Mouse (Mus musculus): ENCODE measurements around the gene 4933430I17Rik. TPM values are rescaled to one million over a fixed set of nuclear protein-coding genes. Genes with fewer than 3 reads are reported as not detected.
"Not testable (repeated sequence)": the region's sequence is repeated elsewhere in the genome, so short reads cannot be mapped to it uniquely, and the experiment has no call there.

Gene 4933430I17Rik
- 1.1 TPM in 2 replicates for polyA plus RNA-seq (2016; fragmentation: Nextera tagmentation; extraction: Ambion mirVana)

DNA sequence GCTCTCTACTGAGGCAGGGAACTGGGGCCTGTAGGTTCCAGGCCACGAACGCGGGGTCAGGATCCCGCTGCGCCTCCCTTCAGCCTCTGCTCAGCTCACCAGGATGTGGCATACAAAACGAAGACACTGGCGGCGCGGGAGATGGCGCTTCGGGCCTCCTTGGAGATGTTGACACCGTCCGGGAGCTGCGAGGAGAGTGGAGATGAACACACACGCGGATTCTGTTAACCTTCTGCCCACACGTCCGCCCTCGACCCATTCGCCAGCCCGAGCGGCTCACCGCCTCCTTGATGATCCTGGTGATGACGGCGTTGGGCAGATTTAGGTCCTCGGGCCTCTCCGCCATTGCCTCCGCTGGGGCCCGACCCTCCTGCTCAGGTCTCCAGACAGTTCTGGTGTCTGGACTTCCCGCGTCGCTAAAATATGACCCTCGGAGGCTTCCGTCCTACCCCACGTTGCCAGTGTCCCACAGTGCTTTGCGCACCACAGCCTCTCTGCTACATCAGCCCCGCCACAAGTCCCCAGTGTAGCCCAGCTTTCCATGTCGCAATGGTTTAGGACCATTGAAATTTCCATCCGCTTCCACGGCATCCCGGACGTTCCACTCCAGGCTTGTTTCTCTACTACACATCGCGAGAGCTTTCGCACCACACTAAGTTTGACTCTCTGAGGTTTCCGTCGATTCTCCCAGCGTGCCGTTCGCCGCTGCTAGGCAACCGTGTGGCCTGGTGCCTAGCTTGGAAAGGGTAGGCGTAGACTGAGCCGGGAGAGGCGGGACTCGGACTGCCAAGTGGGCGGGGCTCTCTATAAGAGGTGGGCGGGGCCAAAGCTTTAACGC, at the start of gene 4933430I17Rik, which contains the start of gene Pole3:
Gene 4933430I17Rik (plus strand): TSS at position 719 of the 838 bp plus-strand sequence.
Gene Pole3 (minus strand): TSS at position 418 of the 838 bp plus-strand sequence.
- Histone ChIP-seq H3K9ac (peak within 1 kb of the TSS; percentile 81), H3K4me2 (replicated peaks) (peak within 1 kb of the TSS; percentile 79), H3K9me3 (no peaks in the 10 kb centered on the region), H3K27me3 (replicated peaks) (no peaks in the 10 kb centered on the region), H3K4me1 (peaks cover 12% of the 10 kb centered on the region), H3K36me3 (0 out of 2 replicates have a peak, but pooled peaks cover 7% of the 10 kb centered on the region), H3K4me3 (peak within 1 kb of the TSS; percentile 68), H3K27ac (peak within 1 kb of the TSS; percentile 70)
- peak; percentile 99 for ATAC-seq (ENCODE audit: low FRiP score, low read depth)
- under 1% methylated on average over 59 of the region's 59 CpGs for WGBS

DNA sequence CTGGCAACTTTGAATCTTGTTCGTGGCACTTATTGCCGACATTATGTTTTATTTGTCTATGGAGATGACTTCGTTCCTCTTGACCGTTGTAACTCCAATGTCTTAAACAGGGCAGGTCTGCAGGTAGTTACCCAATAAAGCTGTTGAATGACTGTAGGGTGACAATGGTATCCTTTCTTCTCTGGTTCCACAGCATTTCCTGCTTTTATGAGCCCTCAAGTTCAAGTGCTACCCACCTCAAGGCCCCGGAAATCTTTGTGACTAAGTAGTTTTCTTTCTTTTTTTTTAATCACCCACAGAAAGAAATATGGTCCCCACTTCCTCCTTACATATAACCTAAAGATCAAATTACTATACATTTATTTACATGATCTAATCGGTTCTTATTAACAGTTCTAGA, 49.4 kb upstream of the 4933430I17Rik start:
- Histone ChIP-seq H3K4me2 (replicated peaks) (no peak overlapping the region), H3K9me3 (no peaks in the 10 kb centered on the region), H3K36me3 (no peaks in the 10 kb centered on the region), H3K27ac (no peak overlapping the region), H3K9ac (no peak overlapping the region), H3K4me3 (no peak overlapping the region), H3K4me1 (peaks cover 6% of the 10 kb centered on the region; the same call in 1 of the 2 replicates), H3K27me3 (replicated peaks) (peaks cover 12% of the 10 kb centered on the region)
- no peak for ATAC-seq (ENCODE audit: low FRiP score, low read depth)
- WGBS = 90% methylated on average over 6 of the region's 6 CpGs

DNA sequence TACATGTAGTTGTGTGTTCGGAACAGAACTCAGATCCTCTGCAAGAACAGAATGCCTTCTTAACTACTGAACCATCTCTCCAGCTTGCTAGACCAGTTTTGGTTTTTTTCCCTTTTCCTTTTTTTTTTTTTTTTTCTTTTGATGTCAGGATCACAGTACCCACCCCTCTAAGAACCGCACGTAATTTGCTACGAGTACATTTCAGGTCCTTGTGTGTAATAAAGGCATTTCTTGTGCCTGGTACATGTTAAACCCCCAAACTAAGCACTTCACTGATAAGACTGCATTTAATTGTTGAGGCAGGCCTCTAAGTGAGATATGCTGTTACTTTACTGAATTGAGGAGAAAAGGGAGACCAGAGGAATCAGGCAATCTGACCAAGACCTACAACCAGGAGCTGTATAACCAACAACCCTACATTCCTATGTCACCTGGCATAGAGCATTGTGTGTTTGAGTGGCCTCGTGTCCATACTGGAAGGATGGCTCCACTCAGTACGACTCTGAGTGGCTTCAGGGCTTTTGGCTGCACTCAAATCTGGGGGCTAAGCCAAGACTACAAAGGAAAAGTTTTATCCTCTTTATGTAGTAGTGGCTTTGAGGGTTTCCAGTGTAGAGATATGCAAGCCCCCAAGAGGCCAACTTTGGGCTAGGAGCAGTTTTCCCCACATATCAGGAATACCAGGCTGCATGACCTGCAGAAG, 47.5 kb upstream of the 4933430I17Rik start:
- ATAC-seq (ENCODE audit: low FRiP score, low read depth) = no peak
- 87% methylated on average over 6 of the region's 6 CpGs for WGBS
- Histone ChIP-seq H3K4me1 (peaks cover 6% of the 10 kb centered on the region; the same call in 1 of the 2 replicates), H3K36me3 (no peaks in the 10 kb centered on the region), H3K9me3 (no peaks in the 10 kb centered on the region), H3K4me2 (replicated peaks) (no peak overlapping the region), H3K4me3 (no peak overlapping the region), H3K27ac (no peak overlapping the region), H3K9ac (no peak overlapping the region), H3K27me3 (replicated peaks) (peaks cover 17% of the 10 kb centered on the region)

DNA sequence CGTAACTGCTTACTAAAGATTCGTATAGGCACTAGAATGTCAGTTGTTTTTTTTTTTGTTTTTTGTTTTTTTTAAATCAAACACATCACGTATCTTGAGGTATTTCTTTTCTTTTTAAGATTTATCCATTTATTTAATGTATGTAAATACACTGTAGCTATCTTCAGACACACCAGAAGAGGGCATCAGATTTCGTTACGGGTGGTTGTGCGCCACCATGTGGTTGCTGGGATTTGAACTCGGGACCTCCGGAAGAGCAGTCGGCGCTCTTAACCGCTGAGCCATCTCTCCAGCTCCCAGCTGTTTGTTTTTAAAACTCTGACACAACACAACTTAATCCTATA, 45.6 kb upstream of the 4933430I17Rik start:
- Histone ChIP-seq H3K4me3 (peak overlapping the region; percentile 40), H3K4me2 (replicated peaks) (peak overlapping the region; percentile 82), H3K27me3 (replicated peaks) (peaks cover 17% of the 10 kb centered on the region)
- ATAC-seq (ENCODE audit: low FRiP score, low read depth); H3K27ac ChIP-seq; H3K36me3 ChIP-seq; H3K4me1 ChIP-seq; H3K9ac ChIP-seq; H3K9me3 ChIP-seq: not testable (repeated sequence)
- WGBS = 15% methylated on average over 11 of the region's 11 CpGs

DNA sequence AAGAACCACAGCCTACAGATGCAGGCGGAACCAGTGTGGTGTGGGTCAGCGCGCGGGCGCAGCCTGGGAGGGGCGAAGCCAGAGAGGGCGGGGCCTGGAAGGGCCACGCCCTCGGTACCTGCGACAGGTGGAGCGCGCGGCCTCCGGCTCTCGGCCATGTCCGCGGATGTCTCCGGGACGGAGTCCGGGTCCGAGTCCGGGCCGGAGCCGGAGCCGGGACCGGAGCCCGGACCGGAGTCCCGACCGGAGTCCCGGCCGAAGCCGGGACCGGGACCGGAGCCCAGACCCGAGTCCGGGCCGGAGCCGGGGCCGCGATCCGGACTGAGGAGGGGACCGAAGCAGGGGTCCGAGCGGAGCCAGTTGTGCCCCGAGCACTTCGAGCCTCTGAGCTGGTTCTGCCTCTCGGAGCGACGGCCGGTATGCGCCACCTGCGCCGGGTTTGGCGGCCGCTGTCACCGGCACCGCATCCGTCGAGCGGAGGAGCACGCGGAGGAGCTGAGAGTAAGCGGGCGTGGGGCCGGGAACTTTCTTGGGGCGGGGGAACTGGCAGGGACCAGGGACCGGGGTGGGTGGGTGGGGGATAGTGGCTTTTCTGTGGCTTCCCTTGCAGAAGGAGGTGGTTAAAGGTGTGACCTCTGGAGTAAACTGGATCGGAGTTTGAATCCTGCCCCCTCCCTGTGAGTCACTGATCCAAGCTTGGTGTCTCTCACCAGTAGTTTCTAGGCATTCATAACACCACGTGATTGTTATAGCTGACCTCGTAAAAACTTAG, 45.0 kb upstream of the 4933430I17Rik start, which contains the start of gene Bspry:
Gene Bspry (plus strand): TSS at position 117 of the 772 bp plus-strand sequence.
- Histone ChIP-seq H3K9ac (peak within 1 kb of the TSS; percentile 38; the same call in 1 of the 2 replicates), H3K4me1 (peaks cover 6% of the 10 kb centered on the region; the same call in 1 of the 2 replicates), H3K36me3 (no peaks in the 10 kb centered on the region), H3K9me3 (no peaks in the 10 kb centered on the region), H3K4me2 (replicated peaks) (peak within 1 kb of the TSS; percentile 82), H3K27me3 (replicated peaks) (peaks cover 17% of the 10 kb centered on the region), H3K4me3 (peak within 1 kb of the TSS; percentile 40), H3K27ac (no peak within 1 kb of the TSS)
- ATAC-seq (ENCODE audit: low FRiP score, low read depth) = peak; percentile 67
- WGBS = 2% methylated on average over 71 of the region's 71 CpGs

DNA sequence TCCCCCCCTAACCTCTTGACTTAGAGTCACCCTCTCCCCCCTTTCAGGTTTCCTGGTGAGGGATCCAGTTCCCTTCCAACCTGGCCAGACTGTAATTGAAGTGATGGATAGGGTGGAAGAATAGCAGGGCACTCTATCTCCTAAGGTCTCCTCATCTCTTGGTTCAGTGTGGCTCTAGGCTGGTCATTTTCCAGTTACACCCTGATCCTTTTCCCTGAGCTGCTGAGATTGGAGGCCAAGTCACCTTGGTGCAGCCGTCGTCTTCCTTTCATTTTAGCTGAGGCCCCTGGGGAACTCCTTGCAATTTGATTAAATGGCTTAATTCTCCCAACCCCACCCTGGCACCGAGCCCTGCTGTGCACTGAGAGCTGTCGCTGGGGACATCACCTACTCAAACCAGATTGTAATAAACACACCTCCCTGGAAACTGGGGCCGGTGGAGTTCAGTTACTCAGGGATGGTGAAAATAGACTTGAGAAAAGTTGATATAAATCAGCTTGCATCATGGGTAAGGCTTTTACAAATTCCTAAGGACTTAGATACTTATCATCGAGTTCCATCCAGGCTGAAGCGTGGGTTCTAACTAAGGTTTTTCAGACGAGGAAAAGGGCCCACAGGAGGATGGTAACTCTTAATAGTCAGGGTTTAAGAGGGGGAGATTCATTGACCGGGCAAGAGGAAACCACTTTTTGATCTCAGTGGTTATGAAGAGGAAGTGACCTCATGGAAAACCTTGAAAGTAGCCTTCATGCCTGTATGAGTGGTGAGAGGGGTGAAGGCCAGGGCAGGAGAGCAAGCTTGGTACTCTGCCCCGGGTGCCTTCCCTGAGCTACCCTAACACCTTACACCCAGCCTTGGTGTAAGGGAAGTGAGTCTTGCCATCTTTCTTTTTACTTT, 44.2 kb upstream of the 4933430I17Rik start:
- Histone ChIP-seq H3K36me3 (no peaks in the 10 kb centered on the region), H3K4me2 (replicated peaks) (no peak overlapping the region), H3K9ac (no peak overlapping the region), H3K4me1 (peaks cover 6% of the 10 kb centered on the region; the same call in 1 of the 2 replicates), H3K27me3 (replicated peaks) (peaks cover 17% of the 10 kb centered on the region), H3K4me3 (no peak overlapping the region), H3K9me3 (no peaks in the 10 kb centered on the region), H3K27ac (no peak overlapping the region)
- WGBS = 56% methylated on average over 10 of the region's 10 CpGs
- ATAC-seq (ENCODE audit: low FRiP score, low read depth) = no peak

DNA sequence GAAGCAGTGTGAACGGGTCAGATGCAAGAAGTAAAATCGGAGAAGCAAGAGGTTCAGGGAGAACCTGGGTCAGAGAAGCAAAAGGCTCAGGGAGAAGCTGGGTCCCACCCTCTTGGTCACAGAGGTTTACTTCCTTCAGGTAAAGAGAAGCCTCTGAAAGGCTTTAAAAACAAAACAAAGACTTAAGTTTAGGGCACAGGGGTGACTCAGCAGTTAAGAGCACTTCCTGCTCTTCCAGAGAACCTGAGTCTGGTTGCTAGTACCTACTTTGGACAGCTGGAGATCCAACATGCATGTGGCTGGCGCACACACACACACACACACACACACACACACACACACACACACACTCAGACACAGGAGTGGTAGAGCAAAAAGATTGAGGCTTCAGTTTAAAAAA, 40.2 kb upstream of the 4933430I17Rik start:
- H3K9ac ChIP-seq = no peak overlapping the region
- 86% methylated on average over 3 of the region's 3 CpGs for WGBS
- peaks cover 13% of the 10 kb centered on the region for H3K27me3 ChIP-seq (replicated peaks)
- no peaks in the 10 kb centered on the region for H3K36me3 ChIP-seq
- no peaks in the 10 kb centered on the region for H3K9me3 ChIP-seq
- no peak for ATAC-seq (ENCODE audit: low FRiP score, low read depth)
- H3K27ac ChIP-seq = no peak overlapping the region
- peaks cover 2% of the 10 kb centered on the region; the same call in 1 of the 2 replicates for H3K4me1 ChIP-seq
- no peak overlapping the region for H3K4me2 ChIP-seq (replicated peaks)
- no peak overlapping the region for H3K4me3 ChIP-seq

DNA sequence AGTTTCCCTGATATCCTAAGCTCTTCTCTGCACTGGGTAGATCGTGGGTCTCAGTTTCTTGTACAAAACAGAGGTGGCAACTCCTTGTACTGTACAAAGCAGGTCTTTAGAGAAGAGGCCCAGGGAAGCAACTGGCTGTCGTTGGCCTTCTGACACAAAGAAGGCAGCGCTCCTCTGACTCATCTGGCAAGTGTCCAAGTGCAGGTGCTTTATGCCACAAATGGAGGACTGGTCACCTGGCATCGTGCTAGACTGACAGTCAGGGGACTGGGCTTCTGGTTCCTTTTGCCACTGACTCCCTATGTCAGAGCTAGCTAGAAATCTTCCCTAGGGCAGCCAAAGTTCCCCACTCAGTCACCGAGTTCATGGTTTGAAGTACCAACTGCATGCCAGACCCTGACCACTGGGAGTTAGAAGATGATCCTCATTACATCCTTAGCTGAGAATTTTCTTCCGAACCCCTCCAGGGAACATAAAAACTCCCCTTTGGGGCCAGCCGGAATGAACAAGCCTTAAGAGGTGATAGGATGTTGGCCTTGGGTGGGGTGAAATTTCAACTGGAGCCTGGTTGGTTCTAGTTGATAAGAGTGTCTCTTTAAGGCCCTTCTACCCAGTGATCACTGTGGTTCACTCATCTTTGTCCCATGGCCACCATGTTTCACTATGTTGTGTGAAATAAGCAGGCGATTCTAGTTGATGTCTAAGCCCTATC, 39.6 kb upstream of the 4933430I17Rik start:
- no peak overlapping the region for H3K4me3 ChIP-seq
- H3K27me3 ChIP-seq (replicated peaks) = peaks cover 6% of the 10 kb centered on the region; the same call in 1 of the 2 replicates
- no peaks in the 10 kb centered on the region for H3K4me1 ChIP-seq
- 88% methylated on average over 8 of the region's 8 CpGs for WGBS
- no peak overlapping the region for H3K9ac ChIP-seq
- no peaks in the 10 kb centered on the region for H3K36me3 ChIP-seq
- no peak overlapping the region for H3K4me2 ChIP-seq (replicated peaks)
- no peaks in the 10 kb centered on the region for H3K9me3 ChIP-seq
- no peak for ATAC-seq (ENCODE audit: low FRiP score, low read depth)
- H3K27ac ChIP-seq = no peak overlapping the region

DNA sequence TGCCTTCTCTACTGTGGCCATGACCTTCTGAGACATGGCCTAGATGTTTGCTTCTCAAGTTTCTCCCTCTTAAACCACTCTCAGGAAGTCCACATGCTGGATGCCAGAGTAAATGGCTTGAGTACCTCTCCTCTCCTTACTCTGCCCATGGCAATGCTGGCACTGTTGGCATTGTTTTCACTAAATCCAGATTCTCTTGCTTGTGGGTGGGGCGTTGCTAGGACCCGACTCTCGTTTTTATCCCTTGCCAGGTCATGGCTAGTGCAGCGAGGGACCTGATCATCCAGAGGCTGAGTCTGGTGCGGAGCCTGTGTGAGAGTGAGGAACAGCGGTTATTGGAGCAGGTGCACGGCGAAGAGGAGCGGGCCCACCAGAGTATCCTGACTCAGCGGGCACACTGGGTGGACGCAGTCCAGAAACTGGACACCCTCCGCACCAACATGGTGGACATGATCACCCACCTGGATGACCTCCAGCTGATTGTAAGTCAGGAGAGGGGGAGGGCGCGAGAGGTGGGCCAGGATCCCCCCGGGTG, 38.9 kb upstream of the 4933430I17Rik start:
- no peaks in the 10 kb centered on the region for H3K9me3 ChIP-seq
- H3K27ac ChIP-seq = no peak overlapping the region
- 95% methylated on average over 15 of the region's 15 CpGs for WGBS
- no peaks in the 10 kb centered on the region for H3K36me3 ChIP-seq
- H3K9ac ChIP-seq = no peak overlapping the region
- ATAC-seq (ENCODE audit: low FRiP score, low read depth) = no peak
- 0 out of 2 replicates have a peak, but pooled peaks cover under 1% of the 10 kb centered on the region for H3K27me3 ChIP-seq (replicated peaks)
- no peak overlapping the region for H3K4me3 ChIP-seq
- no peak overlapping the region for H3K4me2 ChIP-seq (replicated peaks)
- H3K4me1 ChIP-seq = no peaks in the 10 kb centered on the region

DNA sequence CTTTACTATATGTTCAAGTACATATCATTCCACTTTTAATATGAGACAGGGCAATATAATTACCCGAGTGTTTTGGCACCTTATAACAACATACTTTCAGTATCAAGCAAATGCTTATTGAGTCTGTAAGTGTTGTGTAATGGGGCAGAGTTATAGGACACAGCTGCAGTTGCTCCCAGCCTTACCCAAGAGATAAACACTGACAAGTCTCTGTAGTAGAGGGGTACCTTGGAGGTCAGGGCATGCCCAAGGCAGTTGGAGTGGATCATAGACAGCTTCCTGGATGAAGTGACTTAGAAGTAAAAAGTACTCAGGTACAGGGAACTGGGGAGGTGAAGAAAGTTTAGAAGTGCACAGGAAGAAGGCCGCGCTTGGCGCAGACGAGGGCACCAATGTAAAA, 38.0 kb upstream of the 4933430I17Rik start:
- Histone ChIP-seq H3K4me3 (no peak overlapping the region), H3K4me1 (no peaks in the 10 kb centered on the region), H3K9me3 (no peaks in the 10 kb centered on the region), H3K4me2 (replicated peaks) (no peak overlapping the region), H3K36me3 (no peaks in the 10 kb centered on the region), H3K27ac (no peak overlapping the region), H3K27me3 (replicated peaks) (no peaks in the 10 kb centered on the region), H3K9ac (no peak overlapping the region)
- ATAC-seq (ENCODE audit: low FRiP score, low read depth) = no peak
- WGBS = 94% methylated on average over 5 of the region's 5 CpGs
